Mouse (Mus musculus) CH12.LX (cell line): Measurements from ENCODE around the gene Etl4. TPM values are rescaled to one million over a fixed set of nuclear protein-coding genes. Genes with fewer than 3 reads are reported as not detected.

Source experiments
- DNase-seq: peaks from one replicate; pipeline ENCODE4 v3.0.0-alpha.2; 2013; ENCODE audit errors: extremely low read depth
- H3K27ac ChIP-seq: 2 replicates; pipeline ENCODE4 v1.5.1; 2012; ENCODE audit warnings: low read depth, mild to moderate bottlenecking, control low read depth, moderate library complexity; ENCODE audit not compliant: insufficient read depth
- H3K27me3 ChIP-seq: replicated peaks from 2 replicates; pipeline ENCODE3; 2012; ENCODE audit warnings: inconsistent platforms
- H3K36me3 ChIP-seq, 2 experiments: replicated peaks in 1 of 2; 2 replicates each; pipeline versions ENCODE3 to v1.6.1; 2012; ENCODE audit warnings: inconsistent platforms in 1 of 2, low read length in 1 of 2, mild to moderate bottlenecking in 1 of 2, mixed read lengths in 1 of 2, moderate library complexity in 1 of 2; ENCODE audit not compliant: control insufficient read depth in 1 of 2, insufficient read depth in 1 of 2
- H3K4me1 ChIP-seq, 2 experiments: 2 replicates each; pipeline ENCODE4 v1.6.1; 2012; ENCODE audit warnings: inconsistent platforms in 1 of 2, moderate library complexity in 1 of 2; ENCODE audit not compliant: insufficient read depth in 2 of 2, control insufficient read depth in 1 of 2
- H3K4me2 ChIP-seq: 2 replicates; pipeline ENCODE4 v1.6.1; 2012; ENCODE audit warnings: low read depth, mild to moderate bottlenecking, control low read depth; ENCODE audit not compliant: poor library complexity, insufficient read depth, severe bottlenecking
- H3K4me3 ChIP-seq, 3 experiments: fragments of 150-350 bp in 1 of 3; sonication (generic) in 1 of 3; replicated peaks in 1 of 3; 2 replicates each; pipeline versions ENCODE3 to v1.5.1; 2011 to 2012; ENCODE audit warnings: low read depth in 2 of 3, low read length in 2 of 3, mild to moderate bottlenecking in 2 of 3, moderate library complexity in 2 of 3, control low read depth in 1 of 3, improper control_type of control experiment in 1 of 3, inconsistent platforms in 1 of 3, mixed read lengths in 1 of 3; ENCODE audit not compliant: poor library complexity in 1 of 3
- H3K79me2 ChIP-seq: replicated peaks from 2 replicates; pipeline ENCODE4 v1.6.1; 2012; ENCODE audit warnings: mild to moderate bottlenecking, moderate library complexity; ENCODE audit not compliant: control insufficient read depth, poor library complexity, insufficient read depth, severe bottlenecking; ENCODE audit errors: extremely low read depth
- H3K9ac ChIP-seq: 2 replicates; pipeline ENCODE4 v1.6.1; 2012; ENCODE audit warnings: low read depth, mild to moderate bottlenecking, control low read depth, moderate library complexity; ENCODE audit not compliant: insufficient read depth
- H3K9me3 ChIP-seq: replicated peaks from 2 replicates; pipeline ENCODE3; 2012; ENCODE audit warnings: low read length, inconsistent platforms, mixed read lengths
- BHLHE40 ChIP-seq: IDR thresholded peaks from 2 replicates; pipeline ENCODE4 v1.6.1; 2011; ENCODE audit warnings: mild to moderate bottlenecking, low read depth, low read length, improper control_type of control experiment
- ELF1 ChIP-seq: IDR thresholded peaks from 2 replicates; pipeline ENCODE4 v1.6.1; 2014; ENCODE audit warnings: low read depth, mild to moderate bottlenecking, inconsistent platforms, low read length, improper control_type of control experiment
- EP300 ChIP-seq: IDR thresholded peaks from 2 replicates; pipeline ENCODE4 v1.6.1; 2011; ENCODE audit warnings: low read length, improper control_type of control experiment
- ETS1 ChIP-seq: conservative IDR thresholded peaks from 2 replicates; pipeline ENCODE4 v1.6.1; 2012; ENCODE audit warnings: low read depth, mild to moderate bottlenecking, inconsistent platforms, low read length, improper control_type of control experiment, moderate library complexity
- GABPA ChIP-seq: IDR thresholded peaks from 2 replicates; pipeline ENCODE4 v1.6.1; 2012; ENCODE audit warnings: low read depth, low read length, improper control_type of control experiment, inconsistent platforms; ENCODE audit not compliant: insufficient replicate concordance
- HCFC1 ChIP-seq: IDR thresholded peaks from 2 replicates; pipeline ENCODE4 v1.6.1; 2012; ENCODE audit warnings: low read depth, mild to moderate bottlenecking, inconsistent platforms, low read length, improper control_type of control experiment
- IRF4 ChIP-seq: IDR thresholded peaks from 2 replicates; pipeline ENCODE4 v1.6.1; 2014; ENCODE audit warnings: low read depth, mild to moderate bottlenecking, inconsistent platforms, low read length, improper control_type of control experiment
- JUN ChIP-seq: IDR thresholded peaks from 2 replicates; pipeline ENCODE4 v1.6.1; 2011; ENCODE audit warnings: low read depth, mild to moderate bottlenecking, low read length, improper control_type of control experiment, moderate library complexity; ENCODE audit not compliant: insufficient read depth
- JUND ChIP-seq: conservative IDR thresholded peaks from 2 replicates; pipeline ENCODE4 v1.6.1; 2011; ENCODE audit warnings: low read depth, low read length, improper control_type of control experiment
- MAFK ChIP-seq: IDR thresholded peaks from 2 replicates; pipeline ENCODE4 v1.6.1; 2011; ENCODE audit warnings: low read length, improper control_type of control experiment; ENCODE audit not compliant: insufficient replicate concordance
- MAX ChIP-seq: IDR thresholded peaks from 2 replicates; pipeline ENCODE4 v1.6.1; 2011; ENCODE audit warnings: low read length, improper control_type of control experiment
- MAZ ChIP-seq: IDR thresholded peaks from 2 replicates; pipeline ENCODE4 v1.6.1; 2012; ENCODE audit warnings: low read depth, mild to moderate bottlenecking, inconsistent platforms, low read length, improper control_type of control experiment, moderate library complexity
- MEF2A ChIP-seq: IDR thresholded peaks from 2 replicates; pipeline ENCODE4 v1.6.1; 2014; ENCODE audit warnings: low read depth, mild to moderate bottlenecking, inconsistent platforms, low read length, improper control_type of control experiment, borderline replicate concordance
- MXI1 ChIP-seq: IDR thresholded peaks from 2 replicates; pipeline ENCODE4 v1.6.1; 2011; ENCODE audit warnings: mild to moderate bottlenecking, low read depth, low read length, improper control_type of control experiment
- MYC ChIP-seq: IDR thresholded peaks from 2 replicates; pipeline ENCODE4 v1.6.1; 2011; ENCODE audit warnings: low read depth, mild to moderate bottlenecking, improper control_type of control experiment, low read length
- NELFE ChIP-seq: IDR thresholded peaks from 2 replicates; pipeline ENCODE4 v1.6.1; 2011; ENCODE audit warnings: low read depth, low read length, improper control_type of control experiment
- NRF1 ChIP-seq: IDR thresholded peaks from 2 replicates; pipeline ENCODE4 v1.6.1; 2014; ENCODE audit warnings: low read depth, mild to moderate bottlenecking, inconsistent platforms, low read length, improper control_type of control experiment, moderate library complexity
- PAX5 ChIP-seq: IDR thresholded peaks from 2 replicates; pipeline ENCODE4 v1.6.1; 2012; ENCODE audit warnings: low read length, inconsistent platforms, mixed read lengths
- RAD21 ChIP-seq: IDR thresholded peaks from 2 replicates; pipeline ENCODE4 v1.6.1; 2011; ENCODE audit warnings: low read depth, mild to moderate bottlenecking, low read length, improper control_type of control experiment, moderate library complexity
- RCOR1 ChIP-seq: conservative IDR thresholded peaks from 2 replicates; pipeline ENCODE4 v1.6.1; 2012; ENCODE audit warnings: low read depth, mild to moderate bottlenecking, inconsistent platforms, low read length, improper control_type of control experiment
- SIN3A ChIP-seq: IDR thresholded peaks from 2 replicates; pipeline ENCODE4 v1.6.1; 2012; ENCODE audit warnings: low read length, improper control_type of control experiment, inconsistent platforms
- TBP ChIP-seq: conservative IDR thresholded peaks from 2 replicates; pipeline ENCODE4 v1.6.1; 2011; ENCODE audit warnings: low read depth, low read length, improper control_type of control experiment
- TCF12 ChIP-seq: IDR thresholded peaks from 2 replicates; pipeline ENCODE4 v1.6.1; 2014; ENCODE audit warnings: low read depth, mild to moderate bottlenecking, inconsistent platforms, low read length, improper control_type of control experiment
- UBTF ChIP-seq: IDR thresholded peaks from 2 replicates; pipeline ENCODE4 v1.6.1; 2012; ENCODE audit warnings: low read depth, mild to moderate bottlenecking, inconsistent platforms, low read length, improper control_type of control experiment, moderate library complexity
- USF1 ChIP-seq: IDR thresholded peaks from 2 replicates; pipeline ENCODE4 v1.6.1; 2014; ENCODE audit warnings: low read depth, mild to moderate bottlenecking, inconsistent platforms, low read length, improper control_type of control experiment
- ZC3H11A ChIP-seq: IDR thresholded peaks from 2 replicates; pipeline ENCODE4 v1.6.1; 2012; ENCODE audit warnings: low read depth, mild to moderate bottlenecking, inconsistent platforms, low read length, improper control_type of control experiment
- ZKSCAN1 ChIP-seq: IDR thresholded peaks from 2 replicates; pipeline ENCODE4 v1.6.1; 2012; ENCODE audit warnings: low read depth, inconsistent platforms, low read length, improper control_type of control experiment, borderline replicate concordance
- ZMIZ1 ChIP-seq: IDR thresholded peaks from 2 replicates; pipeline ENCODE4 v1.6.1; 2012; ENCODE audit warnings: low read depth, mild to moderate bottlenecking, inconsistent platforms, low read length, improper control_type of control experiment
- ZNF384 ChIP-seq: IDR thresholded peaks from 2 replicates; pipeline ENCODE4 v1.6.1; 2012; ENCODE audit warnings: low read depth, low read length, improper control_type of control experiment, inconsistent platforms
- dilution Hi-C: fragments of 300-500 bp; cut with MboI; formaldehyde crosslinking; loops from 2 replicates; pipeline ENCODE4 v1.14.3; 2020; ENCODE audit warnings: low sequenced_read_pairs; ENCODE audit not compliant: extremely low pct_unique_long_range_greater_than_20kb, extremely low pct_ligation_motif_present
- in situ Hi-C: fragments of 300-500 bp; cut with MboI; formaldehyde crosslinking; loops from 3 replicates; pipeline ENCODE4 v1.14.3; 2019; ENCODE audit warnings: low sequenced_read_pairs, low pct_ligation_motif_present, low pct_unique_long_range_greater_than_20kb, mixed read lengths
- polyA plus RNA-seq: library from polyadenylated mRNA; unstranded; fragments of >175 nt; gene quantifications from 2 replicates; pipeline ENCODE4 v1.2.1, GENCODE M21; 2012; ENCODE audit warnings: low read depth; ENCODE audit not compliant: insufficient read length
- total RNA-seq, 2 experiments: library from RNA; depleted of rRNA; stranded (reverse); fragments of 300-350 nt in 1 of 2; fragments of >200 nt in 1 of 2; gene quantifications; 2 replicates each; pipeline ENCODE4 v1.2.3; 2012 to 2014

The Etl4 gene
- total and polyA plus RNA-seq, 3 experiments: 7.2 to 18.6 (median 11.7) TPM

GRCm38 (mm10) chr2:20208683-20209194, 299.2 kb downstream of the Etl4 start:
- in situ Hi-C loops: no loop called here
- dilution Hi-C loops: no loop called here
- no peaks in the 10 kb centered on the region for H3K36me3 ChIP-seq
- H3K9ac ChIP-seq: no peak overlapping the region
- H3K4me2 ChIP-seq: no peak overlapping the region; the same call in 1 of the 2 replicates
- H3K79me2 ChIP-seq: no peaks in the 10 kb centered on the region
- no peak for DNase-seq
- TF ChIP-seq ETS1 (no peak), HCFC1 (no peak), IRF4 (no peak), SIN3A (no peak), RAD21 (no peak), EP300 (no peak), GABPA (no peak), ZMIZ1 (no peak), MEF2A (no peak), ZC3H11A (no peak), TCF12 (no peak)
- peaks cover 0 to 27% of the 10 kb centered on the region in 2 experiments; a peak in 2 of 4 replicates for H3K4me1 ChIP-seq
- H3K27me3 ChIP-seq: no peaks in the 10 kb centered on the region
- no peaks in the 10 kb centered on the region for H3K9me3 ChIP-seq
- no peak overlapping the region for H3K27ac ChIP-seq
- no peak overlapping the region for H3K4me3 ChIP-seq

- dilution Hi-C loops: no loop called here
- no peaks in the 10 kb centered on the region for H3K27me3 ChIP-seq
- H3K4me2 ChIP-seq: peak overlapping the region; percentile 15; the same call in 1 of the 2 replicates
- no peaks in the 10 kb centered on the region for H3K9me3 ChIP-seq
- H3K4me1 ChIP-seq: peaks cover 0 to 27% of the 10 kb centered on the region in 2 experiments; a peak in 2 of 4 replicates
- peak; percentile 86 for DNase-seq
- no peak overlapping the region for H3K9ac ChIP-seq
- in situ Hi-C loops: no loop called here
- no peaks in the 10 kb centered on the region for H3K36me3 ChIP-seq
- no peak overlapping the region for H3K27ac ChIP-seq
- H3K79me2 ChIP-seq: no peaks in the 10 kb centered on the region
- peak overlapping the region in 1 of 3 experiments; percentile 20 for H3K4me3 ChIP-seq
- TF ChIP-seq GABPA (no peak), JUN (peak; percentile 37; the same call in 1 of the 2 replicates), IRF4 (peak; percentile 70; the same call in 1 of the 2 replicates), TCF12 (peak; percentile 58; the same call in 1 of the 2 replicates), NELFE (peak; percentile 17; the same call in 1 of the 2 replicates), ZKSCAN1 (no peak), TBP (0 out of 2 replicates have a peak, but pooled peaks have one; percentile 48), MAFK (no peak), USF1 (no peak), ETS1 (peak; percentile 42; the same call in 1 of the 2 replicates), MYC (no peak), ZC3H11A (no peak), MAX (no peak), ZNF384 (no peak), SIN3A (no peak), BHLHE40 (peak; percentile 94), MAZ (0 out of 2 replicates have a peak, but pooled peaks have one; percentile 19), RAD21 (no peak), UBTF (no peak), JUND (peak; percentile 46; the same call in 1 of the 2 replicates), MEF2A (peak; percentile 61), ZMIZ1 (no peak), NRF1 (no peak), RCOR1 (no peak), ELF1 (peak; percentile 90), EP300 (peak; percentile 70), PAX5 (no peak), MXI1 (no peak)
These were observed 299.8 kb downstream of the Etl4 start for GRCm38 (mm10) chr2:20209359-20209758.
